Mouse (Mus musculus) MEL (cell line): ENCODE measurements at regions not wholly inside any gene's neighbourhood (a gene's known extent, or its start where the extent isn't known, plus 50 kb on each side); places are given as distances from the start of the nearest gene placed in this dataset.

ENCODE experiments used
- CTCF ChIP-seq, 3 experiments: IDR thresholded peaks in 2 of 3; conservative IDR thresholded peaks in 1 of 3; 2 replicates each; pipeline ENCODE4 v1.5.1; 2011 to 2012; ENCODE audit warnings: low read length in 3 of 3, low read depth in 2 of 3, mild to moderate bottlenecking in 2 of 3, improper control_type of control experiment in 1 of 3, inconsistent platforms in 1 of 3, mixed read lengths in 1 of 3, moderate library complexity in 1 of 3; ENCODE audit not compliant: control insufficient read depth in 1 of 3, insufficient read depth in 1 of 3, poor library complexity in 1 of 3, severe bottlenecking in 1 of 3
- HCFC1 ChIP-seq: IDR thresholded peaks from 2 replicates; pipeline ENCODE4 v1.6.1; 2012; ENCODE audit warnings: low read depth, mild to moderate bottlenecking, inconsistent platforms, low read length, improper control_type of control experiment, moderate library complexity
- MAX ChIP-seq: IDR thresholded peaks from 2 replicates; pipeline ENCODE4 v1.6.1; 2011; ENCODE audit warnings: low read length, improper control_type of control experiment
- MXI1 ChIP-seq: IDR thresholded peaks from 2 replicates; pipeline ENCODE4 v1.6.1; 2011; ENCODE audit warnings: mild to moderate bottlenecking, low read depth, low read length, improper control_type of control experiment
- POLR2A ChIP-seq, 2 experiments: IDR thresholded peaks; 2 replicates each; pipeline ENCODE4 v1.6.1; 2011 to 2012; ENCODE audit warnings: low read length in 2 of 2, mild to moderate bottlenecking in 2 of 2, control low read depth in 1 of 2, improper control_type of control experiment in 1 of 2, low read depth in 1 of 2, moderate library complexity in 1 of 2; ENCODE audit not compliant: control insufficient read depth in 1 of 2, insufficient read depth in 1 of 2, poor library complexity in 1 of 2
- POLR2AphosphoS2 ChIP-seq: IDR thresholded peaks from 2 replicates; pipeline ENCODE4 v1.6.1; 2011; ENCODE audit warnings: low read length, improper control_type of control experiment
- TAL1 ChIP-seq: IDR thresholded peaks from 2 replicates; pipeline ENCODE4 v1.6.1; 2012; ENCODE audit warnings: mild to moderate bottlenecking, inconsistent platforms, low read length, moderate library complexity, mixed read lengths
- USF1 ChIP-seq: IDR thresholded peaks from 2 replicates; pipeline ENCODE4 v1.6.1; 2014; ENCODE audit warnings: low read depth, mild to moderate bottlenecking, inconsistent platforms, low read length, improper control_type of control experiment, moderate library complexity
- USF2 ChIP-seq, 2 experiments: IDR thresholded peaks; 2 replicates each; pipeline ENCODE4 v1.6.1; 2011 to 2012; ENCODE audit warnings: improper control_type of control experiment in 2 of 2, low read length in 2 of 2, borderline replicate concordance in 1 of 2, inconsistent platforms in 1 of 2, low read depth in 1 of 2, mild to moderate bottlenecking in 1 of 2; ENCODE audit not compliant: insufficient read depth in 1 of 2
- ZC3H11A ChIP-seq: IDR thresholded peaks from 2 replicates; pipeline ENCODE4 v1.6.1; 2012; ENCODE audit warnings: low read depth, mild to moderate bottlenecking, inconsistent platforms, low read length, improper control_type of control experiment
- ZNF384 ChIP-seq: IDR thresholded peaks from 2 replicates; pipeline ENCODE4 v1.6.1; 2012; ENCODE audit warnings: low read depth, mild to moderate bottlenecking, inconsistent platforms, low read length, improper control_type of control experiment

GRCm38 (mm10) chr15:8854336-8854735 lies 113.4 kb upstream of the Ranbp3l start:
- no peak for TF ChIP-seq CTCF (IDR thresholded peaks at IDR 0.05 in 2 of 3, conservative IDR thresholded peaks at IDR 0.05 in 1 of 3; ENCODE audit: control insufficient read depth in 1 of 3, insufficient read depth in 1 of 3, low read depth in 2 of 3, low read length in 3 of 3, poor library complexity in 1 of 3, severe bottlenecking in 1 of 3)
- TF ChIP-seq MXI1, result no peak
- TF ChIP-seq HCFC1, result no peak
- no peak for TF ChIP-seq POLR2AphosphoS2
- TF ChIP-seq USF1, result no peak
- TF ChIP-seq MAX, result no peak
- no peak for TF ChIP-seq POLR2A (IDR thresholded peaks at IDR 0.05; ENCODE audit: control insufficient read depth in 1 of 2, insufficient read depth in 1 of 2, low read depth in 1 of 2, low read length in 2 of 2, poor library complexity in 1 of 2)
- no peak for TF ChIP-seq ZNF384
- TF ChIP-seq USF2 (IDR thresholded peaks at IDR 0.05; ENCODE audit: borderline replicate concordance in 1 of 2, insufficient read depth in 1 of 2, low read depth in 1 of 2, low read length in 2 of 2), result no peak
- TF ChIP-seq TAL1, result no peak
- no peak for TF ChIP-seq ZC3H11A
